Mouse (Mus musculus) T-helper 1 cell (primary cell): ENCODE data around the gene Gucd1.
"Not testable (repeated sequence)": the region's sequence is repeated elsewhere in the genome, so short reads cannot be mapped to it uniquely, and the experiment has no call there.

Experiments
- in situ Hi-C: fragments of 300-600 bp; cut with MboI, MseI; formaldehyde crosslinking; loops from one replicate; pipeline ENCODE4 v1.15.1; 2025; ENCODE audit warnings: high pct_unique_total_duplicates

The Gucd1 gene

GRCm38 (mm10) chr10:75536123-75536522 is 18.4 kb upstream of the Gucd1 start:
- in situ Hi-C loops: no loop called here

GRCm38 (mm10) chr10:75535423-75535822 is 17.7 kb upstream of the Gucd1 start:
- in situ Hi-C loops: no loop called here

- in situ Hi-C loops: no loop called here
Observed at GRCm38 (mm10) chr10:75534934-75535333, 17.2 kb upstream of the Gucd1 start.

- in situ Hi-C loops: no loop called here
Observed at GRCm38 (mm10) chr10:75534216-75534615, 16.4 kb upstream of the Gucd1 start.

GRCm38 (mm10) chr10:75531532-75532090 is 13.8 kb upstream of the Gucd1 start:
- in situ Hi-C loops: no loop called here

GRCm38 (mm10) chr10:75530322-75530721 is 12.6 kb upstream of the Gucd1 start:
- in situ Hi-C loops: no loop called here

- in situ Hi-C loops: not testable (repeated sequence)
Observed at GRCm38 (mm10) chr10:75525450-75525849, 7.7 kb upstream of the Gucd1 start.

- in situ Hi-C loops: no loop called here
Observed at GRCm38 (mm10) chr10:75521643-75522042, 3.9 kb upstream of the Gucd1 start.

- in situ Hi-C loops: no loop called here
Observed at GRCm38 (mm10) chr10:75520581-75520980, 2.8 kb upstream of the Gucd1 start.

- in situ Hi-C loops: no loop called here
Observed at GRCm38 (mm10) chr10:75517073-75517757, 557 bp downstream of the Gucd1 start, which contains the start of gene Snrpd3. Gene Snrpd3 (plus strand): TSS chr10:75517551.

GRCm38 (mm10) chr10:75516724-75517072 is 1.1 kb downstream of the Gucd1 start:
- in situ Hi-C loops: no loop called here

- in situ Hi-C loops: no loop called here
Observed at GRCm38 (mm10) chr10:75516038-75516723, 1.6 kb downstream of the Gucd1 start.

- in situ Hi-C loops: no loop called here
Observed at GRCm38 (mm10) chr10:75515216-75516037, 2.3 kb downstream of the Gucd1 start.

- in situ Hi-C loops: no loop called here
Observed at GRCm38 (mm10) chr10:75514361-75514760, 3.4 kb downstream of the Gucd1 start.

GRCm38 (mm10) chr10:75513306-75514067 is 4.3 kb downstream of the Gucd1 start:
- in situ Hi-C loops: no loop called here

GRCm38 (mm10) chr10:75512796-75513195 is 5.0 kb downstream of the Gucd1 start:
- in situ Hi-C loops: no loop called here

- in situ Hi-C loops: no loop called here
Observed at GRCm38 (mm10) chr10:75511897-75512296, 5.9 kb downstream of the Gucd1 start.

GRCm38 (mm10) chr10:75511060-75511459 is 6.7 kb downstream of the Gucd1 start:
- in situ Hi-C loops: no loop called here

GRCm38 (mm10) chr10:75510446-75510845 is 7.3 kb downstream of the Gucd1 start:
- in situ Hi-C loops: no loop called here

- in situ Hi-C loops: not testable (repeated sequence)
Observed at GRCm38 (mm10) chr10:75505928-75506327, 11.8 kb downstream of the Gucd1 start.

- in situ Hi-C loops: no loop called here
Observed at GRCm38 (mm10) chr10:75505130-75505495, 12.7 kb downstream of the Gucd1 start.
